ENCODE assay signal across 8 mouse cellular contexts in the genomic region with DNA sequence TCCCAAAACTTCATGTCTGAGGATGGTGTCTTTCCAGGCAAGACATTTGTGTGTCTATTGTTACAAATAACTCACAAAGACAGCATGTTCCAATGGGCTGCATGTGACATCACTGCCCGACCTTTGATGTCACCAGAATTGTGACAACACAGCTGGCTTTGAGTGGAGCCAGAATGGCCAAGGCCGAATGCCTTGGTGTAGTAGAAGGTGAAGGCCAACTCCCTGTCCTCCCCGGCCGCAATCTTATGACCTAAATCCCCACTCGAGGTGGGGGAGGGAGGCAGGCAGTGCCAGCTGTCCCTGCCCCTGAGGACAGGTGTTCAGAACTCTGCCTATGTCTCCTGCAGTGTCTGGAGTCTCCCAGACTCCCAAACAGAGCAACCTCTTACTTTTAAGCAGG. TPM values are rescaled to one million over a fixed set of nuclear protein-coding genes. Genes with fewer than 3 reads are reported as not detected.
DNase-seq lines count a peak whose midpoint lies in the region; ATAC-seq and TF ChIP-seq lines count a peak whose summit lies in the region.

No protein-coding gene starts in this region.

- no peaks in the 10 kb centered on the region for H3K27me3 ChIP-seq in ES-Bruce4 (ENCODE audit: control insufficient read depth, insufficient read depth, low read length, poor library complexity, severe bottlenecking)
- peaks cover 74% of the 10 kb centered on the region for H3K27me3 ChIP-seq in hindbrain, embryonic 10.5 days (ENCODE audit: insufficient read depth, poor library complexity, severe bottlenecking)
- peaks cover 25% of the 10 kb centered on the region for H3K27me3 ChIP-seq in lung, embryonic 14.5 days (ENCODE audit: insufficient read depth, low read length)
- H3K27me3 ChIP-seq in stomach, embryonic 15.5 days (replicated peaks), result 0 out of 2 replicates have a peak, but pooled peaks cover 10% of the 10 kb centered on the region

- TF ChIP-seq POLR2A in ES-Bruce4 (IDR thresholded peaks at IDR 0.05; ENCODE audit: insufficient read depth, low read length), result no peak

- no peaks in the 10 kb centered on the region for H3K36me3 ChIP-seq in ES-Bruce4 (ENCODE audit: control insufficient read depth, insufficient read depth, low read length, poor library complexity, severe bottlenecking)
- no peaks in the 10 kb centered on the region for H3K36me3 ChIP-seq in hindbrain, embryonic 10.5 days
- H3K36me3 ChIP-seq in lung, embryonic 14.5 days (ENCODE audit: insufficient read depth), result no peaks in the 10 kb centered on the region
- no peaks in the 10 kb centered on the region for H3K36me3 ChIP-seq in stomach, embryonic 15.5 days

- no peak overlapping the region for H3K27ac ChIP-seq in ES-Bruce4 (ENCODE audit: insufficient read depth, low read length)
- H3K27ac ChIP-seq in hindbrain, embryonic 10.5 days, result peak overlapping the region; percentile 89
- no peak overlapping the region for H3K27ac ChIP-seq in lung, embryonic 14.5 days (ENCODE audit: low read depth)
- H3K27ac ChIP-seq in stomach, embryonic 15.5 days, result no peak overlapping the region

- ATAC-seq in lung, embryonic 14.5 days (ENCODE audit: insufficient read depth), result no peak
- ATAC-seq in stomach, embryonic 15.5 days (ENCODE audit: insufficient read depth, low FRiP score, low read depth), result no peak

- peak; percentile 28 for DNase-seq in cerebellum, adult 11 months
- DNase-seq in cerebellum, postnatal 4 days (ENCODE audit: low spot score in 2 of 2), result no peak
- DNase-seq in hindbrain, embryonic 10.5 days (ENCODE audit: low spot score), result peak; percentile 20
- DNase-seq in lung, embryonic 14.5 days, result peak; percentile 44
- no peak for DNase-seq in thymus, postnatal 36 days
- no peak for DNase-seq in frontal cortex, postnatal 25 days (ENCODE audit: low spot score in 2 of 2)

- peaks cover 16% of the 10 kb centered on the region for H3K4me1 ChIP-seq in ES-Bruce4 (ENCODE audit: control insufficient read depth, insufficient read depth, low read length)
- H3K4me1 ChIP-seq in hindbrain, embryonic 10.5 days (replicated peaks), result peaks cover 86% of the 10 kb centered on the region
- peaks cover 31% of the 10 kb centered on the region for H3K4me1 ChIP-seq in lung, embryonic 14.5 days (ENCODE audit: insufficient read depth)
- H3K4me1 ChIP-seq in stomach, embryonic 15.5 days, result peaks cover 65% of the 10 kb centered on the region

- H3K4me2 ChIP-seq in lung, embryonic 14.5 days, result peak overlapping the region; percentile 99
- peak overlapping the region; percentile 94 for H3K4me2 ChIP-seq in stomach, embryonic 15.5 days

- WGBS in hindbrain, embryonic 10.5 days, result 30% methylated on average over 5 of the region's 5 CpGs
- WGBS in lung, embryonic 14.5 days, result 23% methylated on average over 5 of the region's 5 CpGs
- WGBS in stomach, embryonic 15.5 days, result 20% methylated on average over 5 of the region's 5 CpGs

- no peaks in the 10 kb centered on the region for H3K9me3 ChIP-seq in ES-Bruce4 (replicated peaks; ENCODE audit: control insufficient read depth, insufficient read depth, low read length, poor library complexity, severe bottlenecking)
- H3K9me3 ChIP-seq in hindbrain, embryonic 10.5 days, result peaks cover 3% of the 10 kb centered on the region
- no peaks in the 10 kb centered on the region for H3K9me3 ChIP-seq in lung, embryonic 14.5 days (ENCODE audit: low read depth, low read length)
- H3K9me3 ChIP-seq in stomach, embryonic 15.5 days, result no peaks in the 10 kb centered on the region

- TF ChIP-seq CTCF in ES-Bruce4 (IDR thresholded peaks at IDR 0.05; ENCODE audit: low read depth, low read length), result no peak
- TF ChIP-seq CTCF in lung, embryonic 14.5 days (IDR thresholded peaks at IDR 0.05; ENCODE audit: low read depth), result no peak

- no peak for TF ChIP-seq EP300 in ES-Bruce4 (IDR thresholded peaks at IDR 0.05; ENCODE audit: insufficient read depth, low read depth, low read length)

- peak overlapping the region; percentile 88 for H3K4me3 ChIP-seq in ES-Bruce4 (ENCODE audit: low read depth, low read length)
- H3K4me3 ChIP-seq in hindbrain, embryonic 10.5 days, result peak overlapping the region; percentile 84
- H3K4me3 ChIP-seq in lung, embryonic 14.5 days (ENCODE audit: low read depth, low read length), result peak overlapping the region; percentile 68
- H3K4me3 ChIP-seq in stomach, embryonic 15.5 days (replicated peaks), result peak overlapping the region; percentile 75

- H3K9ac ChIP-seq in ES-Bruce4 (ENCODE audit: low read depth, poor library complexity, severe bottlenecking), result peak overlapping the region; percentile 48
- H3K9ac ChIP-seq in lung, embryonic 14.5 days, result peak overlapping the region; percentile 54; the same call in 1 of the 2 replicates
- peak overlapping the region; percentile 50; the same call in 1 of the 2 replicates for H3K9ac ChIP-seq in stomach, embryonic 15.5 days

RNA-seq across cellular contexts. Expression of a gene that starts 1.0 kb away (rescaled TPM):
- polyA plus RNA-seq in ES-Bruce4 (2011; ENCODE audit: insufficient read depth, insufficient read length, low read depth, missing spikeins), result 3.4 and 5.3 TPM in 2 replicates
- 3.9 and 6.5 TPM in 2 replicates for polyA plus RNA-seq in hindbrain, embryonic 10.5 days (2016; fragmentation: Nextera tagmentation; extraction: Ambion mirVana)
- polyA plus RNA-seq in lung, embryonic 14.5 days (2014; fragmentation: Nextera tagmentation; extraction: Ambion mirVana), result 2.3 and 2.5 TPM in 2 replicates
- polyA plus RNA-seq in stomach, embryonic 15.5 days (2015; fragmentation: Nextera tagmentation; extraction: Ambion mirVana), result 2.9 and 3.8 TPM in 2 replicates

Comparison
In these comparisons a context has a peak if more than half of its experiments do, and no peak if none do; other contexts are left out.
1. DNase-seq: peak in cerebellum, adult 11 months (single experiment), hindbrain, embryonic 10.5 days (single experiment) and lung, embryonic 14.5 days (single experiment); none in cerebellum, postnatal 4 days (0 of 2), thymus, postnatal 36 days (0 of 2) and frontal cortex, postnatal 25 days (0 of 2).
2. Peak in every context shown above with its lines, with median percentiles within 50 percentile points of each other: H3K4me3 ChIP-seq and H3K9ac ChIP-seq.